Mouse (Mus musculus) cerebellum, adult 2 months (tissue): ENCODE data around the gene Ypel1. TPM values are rescaled to one million over a fixed set of nuclear protein-coding genes. Genes with fewer than 3 reads are reported as not detected.

Experiments
- DNase-seq, 2 experiments: peaks; one replicate each; pipeline ENCODE4 v3.0.0; 2021
- H3K27ac ChIP-seq: fragments of 200-500 bp; 2 replicates; pipeline ENCODE4 v1.5.1; 2012; ENCODE audit warnings: low read length, control low read depth, inconsistent platforms; ENCODE audit not compliant: insufficient read depth
- H3K27me3 ChIP-seq: fragments of 200-500 bp; 2 replicates; pipeline ENCODE4 v1.6.1; 2012; ENCODE audit warnings: inconsistent platforms, mild to moderate bottlenecking, low read length, moderate library complexity; ENCODE audit not compliant: control insufficient read depth, insufficient read depth
- H3K4me1 ChIP-seq: fragments of 200-500 bp; 2 replicates; pipeline ENCODE4 v1.6.1; 2011; ENCODE audit warnings: low read length; ENCODE audit not compliant: control insufficient read depth, insufficient read depth
- H3K4me3 ChIP-seq: fragments of 200-500 bp; replicated peaks from 2 replicates; pipeline ENCODE3; 2011; ENCODE audit warnings: mild to moderate bottlenecking, low read depth, low read length, control low read depth; ENCODE audit not compliant: insufficient read depth
- CTCF ChIP-seq: fragments of 200-500 bp; IDR thresholded peaks from 2 replicates; pipeline ENCODE4 v1.5.1; 2011; ENCODE audit warnings: low read depth, mild to moderate bottlenecking, control low read depth, low read length, moderate library complexity, borderline replicate concordance; ENCODE audit not compliant: insufficient read depth
- POLR2A ChIP-seq: fragments of 200-500 bp; IDR thresholded peaks from 2 replicates; pipeline ENCODE4 v1.6.1; 2011; ENCODE audit warnings: low read length, control low read depth, borderline replicate concordance; ENCODE audit not compliant: insufficient read depth
- WGBS: fragments of 180-500 bp; shearing (Covaris S2); methylation state at CpG from one replicate; pipeline ENCODE4 v1.1.7; 2018; 5-methylcytosine and 5-hydroxymethylcytosine counted together
- polyA plus RNA-seq: library from polyadenylated mRNA; depleted of rRNA; stranded (reverse); fragments of >200 nt; gene quantifications from 2 replicates; pipeline ENCODE4 v1.2.3, GENCODE M21; 2012

Ypel1 gene
- polyA plus RNA-seq, 1 experiment, result 2.2 TPM

- 46% methylated on average over 3 of the region's 3 CpGs for WGBS
- no peak for TF ChIP-seq POLR2A
- no peak for TF ChIP-seq CTCF
- DNase-seq, result no peak
- H3K4me3 ChIP-seq, result no peak overlapping the region
- no peaks in the 10 kb centered on the region for H3K4me1 ChIP-seq
- H3K27me3 ChIP-seq, result no peaks in the 10 kb centered on the region
- 0 out of 2 replicates have a peak overlapping the region, but pooled peaks have one; percentile 11 for H3K27ac ChIP-seq
Measured at GRCm38 (mm10) chr16:17045287-17045686, 24.2 kb upstream of the Ypel1 start.

- no peak for TF ChIP-seq CTCF
- no peak for TF ChIP-seq POLR2A
- H3K4me3 ChIP-seq, result no peak overlapping the region
- H3K27me3 ChIP-seq, result no peaks in the 10 kb centered on the region
- 56% methylated on average over 1 of the region's 1 CpGs for WGBS
- no peak for DNase-seq
- no peaks in the 10 kb centered on the region for H3K4me1 ChIP-seq
- H3K27ac ChIP-seq, result no peak overlapping the region
Measured at GRCm38 (mm10) chr16:17049886-17050285, 19.6 kb upstream of the Ypel1 start.

GRCm38 (mm10) chr16:17052087-17052486 is 17.4 kb upstream of the Ypel1 start:
- H3K4me1 ChIP-seq, result no peaks in the 10 kb centered on the region
- H3K27me3 ChIP-seq, result no peaks in the 10 kb centered on the region
- no peak for DNase-seq
- H3K27ac ChIP-seq, result no peak overlapping the region
- TF ChIP-seq POLR2A (no peak), CTCF (no peak)
- no peak overlapping the region for H3K4me3 ChIP-seq
- WGBS, result 75% methylated on average over 7 of the region's 7 CpGs

- no peak for TF ChIP-seq POLR2A
- TF ChIP-seq CTCF, result no peak
- no peak overlapping the region for H3K27ac ChIP-seq
- WGBS, result 4% methylated on average over 3 of the region's 3 CpGs
- H3K27me3 ChIP-seq, result no peaks in the 10 kb centered on the region
- no peak for DNase-seq
- H3K4me1 ChIP-seq, result no peaks in the 10 kb centered on the region
- no peak overlapping the region for H3K4me3 ChIP-seq
Measured at GRCm38 (mm10) chr16:17053903-17054302, 15.6 kb upstream of the Ypel1 start.

GRCm38 (mm10) chr16:17055584-17055983 is 13.9 kb upstream of the Ypel1 start:
- no peak overlapping the region for H3K27ac ChIP-seq
- no peaks in the 10 kb centered on the region for H3K4me1 ChIP-seq
- no peak for TF ChIP-seq POLR2A
- TF ChIP-seq CTCF, result no peak

GRCm38 (mm10) chr16:17062338-17062737 is 7.2 kb upstream of the Ypel1 start:
- Histone ChIP-seq H3K4me1 (no peaks in the 10 kb centered on the region), H3K4me3 (no peak overlapping the region), H3K27ac (no peak overlapping the region), H3K27me3 (no peaks in the 10 kb centered on the region)
- TF ChIP-seq POLR2A (no peak), CTCF (no peak)
- WGBS, result 82% methylated on average over 1 of the region's 1 CpGs
- no peak for DNase-seq

More at GRCm38 (mm10) chr16:17055584-17055983, 13.9 kb upstream of the Ypel1 start:
- no peak for DNase-seq
- H3K4me3 ChIP-seq, result no peak overlapping the region
- 17% methylated on average over 3 of the region's 3 CpGs for WGBS
- no peaks in the 10 kb centered on the region for H3K27me3 ChIP-seq

GRCm38 (mm10) chr16:17067552-17067951 is 1.9 kb upstream of the Ypel1 start:
- WGBS, result 97% methylated on average over 2 of the region's 2 CpGs

GRCm38 (mm10) chr16:17070716-17071115 is 1.2 kb downstream of the Ypel1 start:
- 19% methylated on average over 6 of the region's 6 CpGs for WGBS
- no peak overlapping the region for H3K4me3 ChIP-seq
- no peak overlapping the region for H3K27ac ChIP-seq
- no peaks in the 10 kb centered on the region; the same call in 1 of the 2 replicates for H3K4me1 ChIP-seq
- DNase-seq, result no peak
- no peaks in the 10 kb centered on the region for H3K27me3 ChIP-seq
- TF ChIP-seq CTCF (no peak), POLR2A (no peak)

More at GRCm38 (mm10) chr16:17067552-17067951, 1.9 kb upstream of the Ypel1 start:
- H3K27ac ChIP-seq, result no peak overlapping the region
- no peak for DNase-seq
- H3K4me1 ChIP-seq, result no peaks in the 10 kb centered on the region; the same call in 1 of the 2 replicates
- no peak overlapping the region for H3K4me3 ChIP-seq
- no peaks in the 10 kb centered on the region for H3K27me3 ChIP-seq
- TF ChIP-seq POLR2A (no peak), CTCF (no peak)

- no peaks in the 10 kb centered on the region; the same call in 1 of the 2 replicates for H3K4me1 ChIP-seq
- no peak for DNase-seq
- H3K27me3 ChIP-seq, result no peaks in the 10 kb centered on the region
- H3K27ac ChIP-seq, result no peak overlapping the region
- WGBS, result 85% methylated on average over 7 of the region's 7 CpGs
- TF ChIP-seq POLR2A (no peak), CTCF (no peak)
- H3K4me3 ChIP-seq, result no peak overlapping the region
Measured at GRCm38 (mm10) chr16:17073000-17073399, 3.5 kb downstream of the Ypel1 start.
